Mouse (Mus musculus) midbrain, embryonic 14.5 days (tissue): Measurements from ENCODE around the gene Mtus2. TPM values are rescaled to one million over a fixed set of nuclear protein-coding genes. Genes with fewer than 3 reads are reported as not detected.
A peak's percentile ranks its signal among the peaks of the same experiment; 100 is the strongest.

Experiments used
- ATAC-seq: fragments of 200-750 bp; cut with Nextera tagmentation; 2 replicates; pipeline ENCODE4 v1.8.0; 2017; ENCODE audit warnings: moderate number of reproducible peaks, moderate library complexity; ENCODE audit not compliant: low FRiP score, low TSS enrichment
- DNase-seq: peaks from one replicate; pipeline ENCODE4 v3.0.0-alpha.2; 2015
- H3K27ac ChIP-seq: fragments of 300-500 bp; sonication (generic); replicated peaks from 2 replicates; pipeline ENCODE4 v1.5.1; 2014; ENCODE audit warnings: mild to moderate bottlenecking, low read depth, low read length, moderate library complexity
- H3K27me3 ChIP-seq: fragments of 300-500 bp; sonication (generic); 2 replicates; pipeline ENCODE4 v1.6.1; 2014; ENCODE audit warnings: low read length, control low read depth, mixed read lengths; ENCODE audit not compliant: control insufficient read depth, insufficient read depth
- H3K36me3 ChIP-seq: fragments of 300-500 bp; sonication (generic); 2 replicates; pipeline ENCODE4 v1.6.1; 2014; ENCODE audit warnings: low read length, control low read depth; ENCODE audit not compliant: control insufficient read depth, insufficient read depth
- H3K4me1 ChIP-seq: fragments of 300-500 bp; sonication (generic); 2 replicates; pipeline ENCODE4 v1.6.1; 2014; ENCODE audit warnings: mild to moderate bottlenecking, antibody characterized with exemption, low read length, control low read depth; ENCODE audit not compliant: control insufficient read depth, insufficient read depth
- H3K4me2 ChIP-seq: fragments of 300-500 bp; sonication (generic); 2 replicates; pipeline ENCODE4 v1.6.1; 2014; ENCODE audit warnings: mild to moderate bottlenecking, low read length, moderate library complexity
- H3K4me3 ChIP-seq: fragments of 300-500 bp; sonication (generic); replicated peaks from 2 replicates; pipeline ENCODE4 v1.5.1; 2014; ENCODE audit warnings: low read depth, low read length
- H3K9ac ChIP-seq: fragments of 300-500 bp; sonication (generic); replicated peaks from 2 replicates; pipeline ENCODE4 v1.6.1; 2014; ENCODE audit warnings: mild to moderate bottlenecking, low read length, moderate library complexity
- H3K9me3 ChIP-seq: fragments of 300-500 bp; sonication (generic); 2 replicates; pipeline ENCODE4 v1.6.1; 2016; ENCODE audit warnings: low read length, control low read depth, mixed read lengths; ENCODE audit not compliant: control insufficient read depth
- WGBS: fragments of 180-500 bp; shearing (Covaris S2); extraction: QIAGEN DNeasy Blood & Tissue Kit; methylation state at CpG from one replicate; pipeline ENCODE4 v1.1.7; 2014; 5-methylcytosine and 5-hydroxymethylcytosine counted together
- polyA plus RNA-seq: library from polyadenylated mRNA; unstranded; fragments of >200 nt; fragmentation: Nextera tagmentation; extraction: Ambion mirVana; gene quantifications from 2 replicates; pipeline ENCODE4 v1.2.1, GENCODE M21; 2014

Mtus2 gene
- polyA plus RNA-seq, 1 experiment from 2014 or later, result 46.8 TPM

DNA sequence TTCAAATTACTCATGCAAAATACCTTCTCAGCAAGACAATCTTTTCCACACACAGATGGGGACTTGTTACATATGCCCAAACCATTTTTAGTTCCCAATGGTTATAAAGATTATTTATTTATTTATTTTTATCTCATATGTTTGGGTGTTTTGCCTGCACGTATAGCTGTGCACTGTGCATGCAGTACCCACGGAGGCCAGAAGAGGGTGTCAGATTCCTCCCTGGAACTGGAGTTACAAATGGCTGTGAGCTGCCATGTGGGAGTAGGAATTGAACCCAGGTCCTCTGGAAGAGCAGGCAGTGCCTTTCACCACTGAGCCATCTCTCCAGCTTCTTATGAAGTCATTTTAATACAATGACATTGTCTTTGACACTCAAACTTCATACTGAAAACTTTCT is 7.7 kb downstream of the Mtus2 start:
- ATAC-seq (no peak), DNase-seq (no peak)
- WGBS, result 54% methylated on average over 2 of the region's 2 CpGs
- no peak overlapping the region for H3K27ac ChIP-seq
- H3K4me2 ChIP-seq, result no peak overlapping the region
- no peaks in the 10 kb centered on the region for H3K36me3 ChIP-seq
- no peaks in the 10 kb centered on the region for H3K27me3 ChIP-seq
- no peak overlapping the region for H3K9ac ChIP-seq
- no peak overlapping the region for H3K4me3 ChIP-seq
- H3K9me3 ChIP-seq, result 0 out of 2 replicates have a peak, but pooled peaks cover 2% of the 10 kb centered on the region
- no peaks in the 10 kb centered on the region for H3K4me1 ChIP-seq

DNA sequence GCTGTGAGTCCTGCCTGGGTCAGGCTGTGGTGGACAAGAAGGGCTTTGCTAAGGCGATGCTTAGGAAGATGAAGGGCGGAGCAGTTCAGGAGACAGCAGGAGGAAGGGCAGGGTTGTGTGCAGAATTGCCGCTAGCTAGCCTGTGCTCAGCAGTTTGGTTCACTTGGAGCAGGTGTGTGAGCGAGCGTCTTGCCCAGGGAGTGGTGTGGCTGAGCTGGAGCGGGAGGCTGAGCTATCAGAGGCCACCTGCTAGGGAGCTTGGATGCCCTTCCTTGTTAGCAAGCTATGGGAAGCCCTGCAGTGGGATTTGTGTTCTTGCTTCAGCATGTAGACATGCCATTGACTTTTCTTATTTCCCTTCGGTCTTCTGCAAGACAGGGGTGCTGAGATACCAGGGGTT is 9.5 kb downstream of the Mtus2 start:
- WGBS, result 88% methylated on average over 7 of the region's 7 CpGs
- Histone ChIP-seq H3K36me3 (no peaks in the 10 kb centered on the region), H3K9ac (no peak overlapping the region), H3K4me1 (no peaks in the 10 kb centered on the region), H3K9me3 (0 out of 2 replicates have a peak, but pooled peaks cover 2% of the 10 kb centered on the region), H3K4me2 (no peak overlapping the region), H3K27ac (no peak overlapping the region), H3K27me3 (no peaks in the 10 kb centered on the region), H3K4me3 (no peak overlapping the region)
- ATAC-seq (no peak), DNase-seq (no peak)

DNA sequence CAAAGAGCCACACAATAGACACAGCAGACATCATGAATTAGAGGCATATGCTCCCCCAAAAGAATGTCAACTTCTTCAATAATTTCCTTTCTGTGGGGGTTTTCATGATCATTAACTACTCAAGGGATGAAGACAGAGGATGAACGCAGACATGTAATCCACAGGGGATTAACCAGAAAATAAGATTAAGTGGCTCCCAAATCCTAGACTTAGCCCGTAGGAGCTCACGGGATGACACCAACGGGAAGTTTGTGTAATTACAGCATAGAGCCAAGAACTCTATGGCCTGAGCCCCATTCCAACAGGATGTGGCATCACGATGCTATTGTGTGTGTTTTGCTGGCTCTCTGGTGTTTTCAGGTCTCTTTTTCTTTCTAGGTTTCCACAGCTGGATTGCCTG is 12.4 kb downstream of the Mtus2 start:
- Histone ChIP-seq H3K9ac (no peak overlapping the region), H3K4me1 (no peaks in the 10 kb centered on the region), H3K4me3 (no peak overlapping the region), H3K4me2 (no peak overlapping the region), H3K36me3 (no peaks in the 10 kb centered on the region), H3K27me3 (no peaks in the 10 kb centered on the region), H3K27ac (no peak overlapping the region), H3K9me3 (0 out of 2 replicates have a peak, but pooled peaks cover 2% of the 10 kb centered on the region)
- ATAC-seq (no peak), DNase-seq (no peak)
- 52% methylated on average over 5 of the region's 5 CpGs for WGBS

DNA sequence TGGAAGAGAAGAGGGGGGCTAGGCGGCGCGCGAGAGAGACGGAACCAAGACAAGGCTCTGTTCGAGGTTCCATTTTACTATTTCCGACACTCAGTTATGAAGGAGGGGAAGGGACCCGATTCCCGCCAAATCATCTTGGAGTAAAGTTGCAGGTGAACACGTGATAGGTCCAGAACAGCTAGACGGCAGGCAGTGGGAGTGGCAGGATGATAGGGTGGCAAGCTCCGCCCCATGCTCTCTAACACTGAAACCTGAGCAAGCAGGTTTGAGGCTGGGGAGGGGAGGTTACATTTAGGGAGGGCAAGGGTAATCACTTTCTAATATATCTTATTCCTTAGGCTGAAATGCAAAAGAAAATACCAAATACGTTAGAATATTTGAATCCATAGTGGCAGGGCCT is 18.9 kb downstream of the Mtus2 start:
- Histone ChIP-seq H3K27ac (no peak overlapping the region), H3K27me3 (no peaks in the 10 kb centered on the region), H3K4me2 (no peak overlapping the region), H3K36me3 (no peaks in the 10 kb centered on the region), H3K4me3 (no peak overlapping the region), H3K9ac (no peak overlapping the region), H3K4me1 (no peaks in the 10 kb centered on the region), H3K9me3 (no peaks in the 10 kb centered on the region)
- 75% methylated on average over 13 of the region's 13 CpGs for WGBS
- ATAC-seq (no peak), DNase-seq (no peak)

DNA sequence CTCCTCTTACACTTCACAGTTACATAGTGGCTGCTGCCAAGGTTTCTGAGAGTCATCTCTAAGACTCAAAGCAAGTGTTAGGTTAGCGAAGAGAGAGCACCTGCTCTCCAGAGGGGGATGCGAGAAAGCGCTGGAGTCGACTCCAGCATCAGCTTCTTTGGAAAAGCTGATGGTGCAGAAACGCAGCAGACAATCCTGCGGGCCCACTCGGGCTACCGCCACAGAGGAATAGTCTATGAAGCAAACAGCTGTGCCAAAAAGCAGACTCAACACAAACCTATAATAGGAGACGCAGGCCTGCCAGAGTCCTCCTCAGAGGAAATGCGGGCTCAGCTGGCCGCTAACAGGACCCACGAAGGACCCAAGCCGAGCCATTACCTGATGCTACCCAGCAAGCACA is 23.5 kb downstream of the Mtus2 start:
- ATAC-seq, result no peak
- H3K36me3 ChIP-seq, result no peaks in the 10 kb centered on the region
- WGBS, result 87% methylated on average over 13 of the region's 13 CpGs
- H3K4me2 ChIP-seq, result no peak overlapping the region
- H3K9ac ChIP-seq, result no peak overlapping the region
- no peaks in the 10 kb centered on the region for H3K27me3 ChIP-seq
- no peaks in the 10 kb centered on the region for H3K4me1 ChIP-seq
- H3K4me3 ChIP-seq, result no peak overlapping the region
- H3K9me3 ChIP-seq, result no peaks in the 10 kb centered on the region
- no peak overlapping the region for H3K27ac ChIP-seq
- DNase-seq, result no peak

DNA sequence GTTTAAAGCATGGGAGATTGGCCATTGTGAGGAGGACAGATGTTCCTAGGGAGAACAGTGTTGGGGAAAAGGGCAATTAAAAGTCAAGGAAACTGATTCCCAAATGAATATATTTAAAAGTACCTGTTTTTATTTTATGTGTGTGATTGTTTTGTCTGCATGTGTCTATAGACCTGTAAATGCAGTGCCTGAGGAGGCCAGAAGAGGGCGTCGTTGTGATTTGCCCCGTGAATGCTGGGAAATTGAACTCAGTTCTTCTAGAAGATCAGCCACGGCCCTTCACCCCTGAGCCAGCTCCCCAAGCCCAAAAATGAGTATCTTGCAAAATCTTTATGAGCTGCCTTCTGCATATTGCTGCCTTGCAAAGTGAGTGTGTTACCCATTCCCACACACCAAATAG is 33.2 kb downstream of the Mtus2 start:
- Histone ChIP-seq H3K36me3 (no peaks in the 10 kb centered on the region), H3K27me3 (no peaks in the 10 kb centered on the region), H3K9ac (no peak overlapping the region), H3K4me3 (no peak overlapping the region), H3K4me1 (no peaks in the 10 kb centered on the region), H3K27ac (no peak overlapping the region), H3K9me3 (no peaks in the 10 kb centered on the region), H3K4me2 (no peak overlapping the region)
- ATAC-seq (no peak), DNase-seq (no peak)
- WGBS, result 76% methylated on average over 4 of the region's 4 CpGs

DNA sequence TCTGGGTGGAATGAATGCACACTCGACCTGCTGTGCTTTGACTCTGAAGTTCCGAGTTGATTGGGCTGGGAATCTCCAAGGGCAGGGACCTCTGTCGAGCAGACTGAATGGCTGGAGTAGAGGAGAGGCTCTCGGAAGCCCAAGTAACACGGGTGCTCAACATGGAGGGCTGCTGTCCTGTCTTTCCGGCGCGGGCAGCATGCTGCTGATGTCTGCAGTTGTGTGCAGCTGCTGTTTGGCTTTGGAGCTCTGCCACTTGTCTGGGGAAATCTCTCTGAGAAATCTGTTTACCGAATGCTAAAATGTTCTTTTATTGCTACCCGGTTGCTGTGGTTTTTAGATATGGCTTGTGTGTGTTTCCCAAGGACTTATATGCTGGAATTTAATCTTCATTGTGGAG is 33.7 kb downstream of the Mtus2 start:
- whole genome bisulfite sequencing, result 86% methylated on average over 10 of the region's 10 CpGs
- H3K4me2 ChIP-seq, result no peak overlapping the region
- no peak overlapping the region for H3K27ac ChIP-seq
- no peaks in the 10 kb centered on the region for H3K36me3 ChIP-seq
- no peak overlapping the region for H3K9ac ChIP-seq
- ATAC-seq, result no peak
- no peaks in the 10 kb centered on the region for H3K9me3 ChIP-seq
- no peaks in the 10 kb centered on the region for H3K27me3 ChIP-seq
- DNase-seq, result no peak
- H3K4me1 ChIP-seq, result no peaks in the 10 kb centered on the region
- H3K4me3 ChIP-seq, result no peak overlapping the region

DNA sequence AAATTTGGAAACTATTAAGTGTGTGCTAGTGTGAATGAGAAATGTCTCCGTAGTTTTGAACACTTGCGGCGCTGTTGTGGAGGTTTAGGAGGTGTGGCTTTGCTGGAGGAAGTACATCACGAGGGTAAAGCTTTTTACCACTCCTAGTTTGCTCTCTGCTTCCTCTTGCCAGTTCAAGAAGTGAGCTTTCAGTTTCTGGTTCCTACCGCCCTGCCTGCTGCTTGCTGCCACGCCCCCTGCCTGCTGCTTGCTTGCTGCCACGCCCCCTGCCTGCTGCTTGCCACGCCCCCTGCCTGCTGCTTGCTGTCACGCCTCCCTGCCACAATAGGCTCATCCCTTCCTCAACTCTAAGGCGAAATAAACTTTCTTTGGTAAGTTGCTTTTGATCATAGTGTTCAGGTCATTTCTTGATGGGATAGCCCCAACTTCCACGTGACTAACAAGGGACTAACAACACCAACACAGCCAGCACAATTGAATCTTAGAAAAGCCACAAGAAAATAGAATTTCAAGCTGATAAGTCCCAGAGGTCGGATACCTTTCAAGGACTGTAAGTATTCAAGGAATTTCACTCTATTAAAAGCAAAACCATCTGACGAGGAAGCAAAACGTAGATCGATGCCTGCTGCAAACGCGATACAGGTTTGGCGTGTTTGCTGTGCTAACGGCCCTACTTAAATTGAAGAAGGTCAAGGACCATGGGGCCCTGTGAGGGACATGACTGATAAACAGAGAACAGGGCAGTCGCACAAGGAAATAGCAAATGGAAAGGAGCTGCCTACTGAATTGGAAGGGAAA is 35.7 kb downstream of the Mtus2 start:
- H3K36me3 ChIP-seq, result no peaks in the 10 kb centered on the region
- ATAC-seq, result no peak
- no peak overlapping the region for H3K27ac ChIP-seq
- H3K4me2 ChIP-seq, result no peak overlapping the region
- WGBS, result 24% methylated on average over 20 of the region's 20 CpGs
- H3K4me1 ChIP-seq, result no peaks in the 10 kb centered on the region
- H3K9ac ChIP-seq, result no peak overlapping the region
- H3K27me3 ChIP-seq, result no peaks in the 10 kb centered on the region
- DNase-seq, result peak; percentile 54
- no peak overlapping the region for H3K4me3 ChIP-seq
- H3K9me3 ChIP-seq, result no peaks in the 10 kb centered on the region

DNA sequence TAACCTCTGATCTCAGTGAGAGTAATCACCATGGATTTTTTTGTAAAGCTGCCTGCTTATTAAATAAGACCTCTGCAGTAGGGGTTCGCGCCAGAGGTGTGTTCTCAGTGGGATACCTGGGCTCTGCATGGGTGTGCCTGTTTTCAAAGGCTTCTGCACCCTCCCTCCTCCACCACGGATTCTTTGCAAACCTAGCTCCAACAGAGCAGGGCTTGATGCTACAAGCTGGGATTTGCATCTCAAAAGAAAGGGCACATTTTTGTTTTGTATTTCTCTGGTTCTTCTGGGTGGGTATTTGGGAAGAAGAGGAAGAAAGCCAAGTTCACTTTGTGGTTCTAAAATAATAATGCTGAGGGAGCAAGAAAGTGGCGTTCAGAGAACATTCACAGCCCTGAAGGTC is 48.1 kb downstream of the Mtus2 start:
- WGBS, result 20% methylated on average over 4 of the region's 4 CpGs
- H3K9me3 ChIP-seq, result no peaks in the 10 kb centered on the region
- no peak overlapping the region for H3K4me3 ChIP-seq
- H3K4me2 ChIP-seq, result no peak overlapping the region
- no peaks in the 10 kb centered on the region for H3K27me3 ChIP-seq
- DNase-seq (no peak), ATAC-seq (no peak)
- no peaks in the 10 kb centered on the region for H3K4me1 ChIP-seq
- no peak overlapping the region for H3K9ac ChIP-seq
- H3K27ac ChIP-seq, result no peak overlapping the region
- H3K36me3 ChIP-seq, result no peaks in the 10 kb centered on the region
